Mouse (Mus musculus) heart, embryonic 14.5 days (tissue): ENCODE results near the gene Gm11060. TPM values are rescaled to one million over a fixed set of nuclear protein-coding genes. Genes with fewer than 3 reads are reported as not detected.

Experiments
- ATAC-seq: fragments of 200-750 bp; cut with Nextera tagmentation; 2 replicates; pipeline ENCODE4 v1.8.0; 2017; ENCODE audit warnings: low read depth, moderate TSS enrichment; ENCODE audit not compliant: insufficient number of reproducible peaks, insufficient read depth, low FRiP score
- H3K27ac ChIP-seq, 2 experiments: fragments of 200-500 bp in 1 of 2; fragments of 300-500 bp in 1 of 2; sonication (generic) in 1 of 2; replicated peaks in 1 of 2; 2 replicates each; pipeline ENCODE4 v1.5.1; 2012 to 2014; ENCODE audit warnings: low read depth in 2 of 2, low read length in 2 of 2, control low read depth in 1 of 2, mild to moderate bottlenecking in 1 of 2, mixed read lengths in 1 of 2; ENCODE audit not compliant: control insufficient read depth in 1 of 2, insufficient read depth in 1 of 2
- H3K27me3 ChIP-seq: fragments of 300-500 bp; sonication (generic); 2 replicates; pipeline ENCODE4 v1.6.1; 2014; ENCODE audit warnings: mild to moderate bottlenecking, low read length, control low read depth; ENCODE audit not compliant: control insufficient read depth, insufficient read depth
- H3K36me3 ChIP-seq: fragments of 300-500 bp; sonication (generic); 2 replicates; pipeline ENCODE4 v1.6.1; 2014; ENCODE audit warnings: mild to moderate bottlenecking, control low read depth, low read length, mixed read lengths; ENCODE audit not compliant: control insufficient read depth, insufficient read depth
- H3K4me1 ChIP-seq, 2 experiments: fragments of 200-500 bp in 1 of 2; fragments of 300-500 bp in 1 of 2; sonication (generic) in 1 of 2; 2 replicates each; pipeline ENCODE4 v1.6.1; 2012 to 2014; ENCODE audit warnings: low read length in 2 of 2, control low read depth in 1 of 2, mixed read lengths in 1 of 2; ENCODE audit not compliant: control insufficient read depth in 2 of 2, insufficient read depth in 2 of 2
- H3K4me2 ChIP-seq: fragments of 300-500 bp; sonication (generic); 2 replicates; pipeline ENCODE4 v1.6.1; 2014; ENCODE audit warnings: mild to moderate bottlenecking, low read length
- H3K4me3 ChIP-seq, 2 experiments: fragments of 200-500 bp in 1 of 2; fragments of 300-500 bp in 1 of 2; sonication (generic) in 1 of 2; 2 replicates each; pipeline ENCODE4 v1.5.1; 2012 to 2014; ENCODE audit warnings: low read length in 2 of 2, mild to moderate bottlenecking in 2 of 2, control low read depth in 1 of 2, low read depth in 1 of 2, moderate library complexity in 1 of 2; ENCODE audit not compliant: control insufficient read depth in 1 of 2, insufficient read depth in 1 of 2
- H3K9ac ChIP-seq: fragments of 300-500 bp; sonication (generic); 2 replicates; pipeline ENCODE4 v1.6.1; 2014; ENCODE audit warnings: mild to moderate bottlenecking, low read length
- H3K9me3 ChIP-seq: fragments of 300-500 bp; sonication (generic); 2 replicates; pipeline ENCODE4 v1.6.1; 2016; ENCODE audit warnings: low read length, control low read depth; ENCODE audit not compliant: control insufficient read depth
- WGBS: fragments of 180-500 bp; shearing (Covaris S2); extraction: QIAGEN DNeasy Blood & Tissue Kit; methylation state at CpG from one replicate; pipeline ENCODE4 v1.1.7; 2014; 5-methylcytosine and 5-hydroxymethylcytosine counted together
- polyA plus RNA-seq: library from polyadenylated mRNA; unstranded; fragments of >200 nt; fragmentation: Nextera tagmentation; extraction: Ambion mirVana; gene quantifications from 2 replicates; pipeline ENCODE4 v1.2.1, GENCODE M21; 2014

Gm11060 gene
- polyA plus RNA-seq, 1 experiment from 2014 or later: not detected

- Histone ChIP-seq H3K4me1 (peaks cover 3 to 11% of the 10 kb centered on the region in 2 experiments; a peak in 3 of 4 replicates), H3K27me3 (peaks cover 89% of the 10 kb centered on the region), H3K36me3 (no peaks in the 10 kb centered on the region), H3K9me3 (no peaks in the 10 kb centered on the region), H3K4me3 (peak overlapping the region; percentile 44 to 50), H3K27ac (peak overlapping the region in 1 of 2 experiments; percentile 21; a peak in 1 of 4 replicates), H3K9ac (peak overlapping the region; percentile 28; the same call in 1 of the 2 replicates), H3K4me2 (peak overlapping the region; percentile 56)
- no peak for ATAC-seq
- 4% methylated on average over 15 of the region's 15 CpGs for WGBS
Measured at GRCm38 (mm10) chr2:105125641-105126040, 33.8 kb downstream of the Gm11060 start.

GRCm38 (mm10) chr2:105126279-105126678 is 34.5 kb downstream of the Gm11060 start, which contains the start of gene Wt1:
Gene Wt1, plus strand, starts transcription at chr2:105126529.
- peaks cover 89% of the 10 kb centered on the region for H3K27me3 ChIP-seq
- ATAC-seq: peak; percentile 51
- no peaks in the 10 kb centered on the region for H3K9me3 ChIP-seq
- H3K4me1 ChIP-seq: peaks cover 3 to 14% of the 10 kb centered on the region in 2 experiments; a peak in 3 of 4 replicates
- peak within 1 kb of the TSS; percentile 74 for H3K9ac ChIP-seq
- peak within 1 kb of the TSS; percentile 56 for H3K4me2 ChIP-seq
- 1% methylated on average over 25 of the region's 25 CpGs for WGBS
- H3K27ac ChIP-seq: peak within 1 kb of the TSS; percentile 50 to 60
- H3K4me3 ChIP-seq: peak within 1 kb of the TSS; percentile 44 to 50
- H3K36me3 ChIP-seq: no peaks in the 10 kb centered on the region

- Histone ChIP-seq H3K4me3 (peak overlapping the region; percentile 44 to 50), H3K9me3 (no peaks in the 10 kb centered on the region), H3K27ac (peak overlapping the region; percentile 0 to 50; a peak in 3 of 4 replicates), H3K27me3 (peaks cover 89% of the 10 kb centered on the region), H3K4me2 (peak overlapping the region; percentile 56), H3K36me3 (no peaks in the 10 kb centered on the region), H3K4me1 (peaks cover 3 to 14% of the 10 kb centered on the region in 2 experiments; a peak in 3 of 4 replicates), H3K9ac (peak overlapping the region; percentile 74)
- WGBS: 1% methylated on average over 87 of the region's 92 CpGs
- no peak for ATAC-seq
Measured at GRCm38 (mm10) chr2:105126691-105127530, 35.1 kb downstream of the Gm11060 start.

GRCm38 (mm10) chr2:105127531-105128480 is 36.0 kb downstream of the Gm11060 start:
- H3K27ac ChIP-seq: peak overlapping the region; percentile 0 to 50; a peak in 2 of 4 replicates
- no peaks in the 10 kb centered on the region for H3K36me3 ChIP-seq
- no peaks in the 10 kb centered on the region for H3K9me3 ChIP-seq
- WGBS: 1% methylated on average over 52 of the region's 52 CpGs
- H3K9ac ChIP-seq: peak overlapping the region; percentile 74
- ATAC-seq: no peak
- peak overlapping the region; percentile 44 to 50 for H3K4me3 ChIP-seq
- H3K4me2 ChIP-seq: peak overlapping the region; percentile 56
- H3K4me1 ChIP-seq: peaks cover 1 to 12% of the 10 kb centered on the region in 2 experiments; a peak in 3 of 4 replicates
- H3K27me3 ChIP-seq: peaks cover 86% of the 10 kb centered on the region

GRCm38 (mm10) chr2:105128564-105128963 is 36.7 kb downstream of the Gm11060 start:
- peaks cover 89% of the 10 kb centered on the region for H3K27me3 ChIP-seq
- H3K36me3 ChIP-seq: no peaks in the 10 kb centered on the region
- 4% methylated on average over 12 of the region's 12 CpGs for WGBS
- H3K4me2 ChIP-seq: peak overlapping the region; percentile 56
- peaks cover 3 to 16% of the 10 kb centered on the region in 2 experiments; a peak in 3 of 4 replicates for H3K4me1 ChIP-seq
- no peak for ATAC-seq
- H3K4me3 ChIP-seq: peak overlapping the region; percentile 44 to 50
- peak overlapping the region; percentile 74 for H3K9ac ChIP-seq
- no peaks in the 10 kb centered on the region for H3K9me3 ChIP-seq
- no peak overlapping the region; a peak in 1 of 4 replicates for H3K27ac ChIP-seq

GRCm38 (mm10) chr2:105130351-105131060 is 38.7 kb downstream of the Gm11060 start:
- WGBS: 2% methylated on average over 32 of the region's 32 CpGs
- Histone ChIP-seq H3K4me1 (peaks cover 9 to 24% of the 10 kb centered on the region in 2 experiments; a peak in 3 of 4 replicates), H3K9me3 (no peaks in the 10 kb centered on the region), H3K9ac (peak overlapping the region; percentile 63), H3K4me2 (peak overlapping the region; percentile 56), H3K4me3 (peak overlapping the region; percentile 29), H3K27ac (peak overlapping the region; percentile 39 to 40; a peak in 2 of 4 replicates), H3K36me3 (no peaks in the 10 kb centered on the region), H3K27me3 (peaks cover 87% of the 10 kb centered on the region)
- no peak for ATAC-seq
